Mouse (Mus musculus) erythroblast, embryonic 14.5 days (primary cell): ENCODE results near the gene Smad3. TPM values are rescaled to one million over a fixed set of nuclear protein-coding genes. Genes with fewer than 3 reads are reported as not detected.

Experiments used
- H3K27me3 ChIP-seq: 2 replicates; pipeline ENCODE4 v1.6.1; 2012; ENCODE audit warnings: inconsistent platforms; ENCODE audit not compliant: control insufficient read depth
- H3K36me3 ChIP-seq: 2 replicates; pipeline ENCODE4 v1.6.1; 2012; ENCODE audit warnings: mild to moderate bottlenecking, inconsistent platforms; ENCODE audit not compliant: control insufficient read depth
- H3K4me1 ChIP-seq: 2 replicates; pipeline ENCODE4 v1.6.1; 2012; ENCODE audit warnings: inconsistent platforms; ENCODE audit not compliant: control insufficient read depth
- H3K4me3 ChIP-seq: replicated peaks from 2 replicates; pipeline ENCODE3; 2012; ENCODE audit warnings: moderate library complexity, mild to moderate bottlenecking, inconsistent platforms
- H3K9me3 ChIP-seq: 2 replicates; pipeline ENCODE4 v1.6.1; 2012; ENCODE audit warnings: low read length, inconsistent platforms, mixed read lengths; ENCODE audit not compliant: control insufficient read depth
- GATA1 ChIP-seq: IDR thresholded peaks from 2 replicates; pipeline ENCODE4 v1.6.1; 2012; ENCODE audit warnings: low read length, inconsistent platforms, mixed read lengths
- TAL1 ChIP-seq: IDR thresholded peaks from 3 replicates; pipeline ENCODE4 v1.6.1; 2012; ENCODE audit warnings: low read length, inconsistent platforms, mixed read lengths
- polyA plus RNA-seq: library from polyadenylated mRNA; stranded (reverse); fragments of >175 nt; gene quantifications from 2 replicates; pipeline ENCODE4 v1.2.3, GENCODE M21; 2012

Gene Smad3
- polyA plus RNA-seq, 1 experiment: 0.06 TPM

- Histone ChIP-seq H3K9me3 (no peaks in the 10 kb centered on the region), H3K4me1 (peaks cover 56% of the 10 kb centered on the region), H3K36me3 (no peaks in the 10 kb centered on the region; the same call in 1 of the 2 replicates), H3K4me3 (no peak overlapping the region), H3K27me3 (no peaks in the 10 kb centered on the region)
- TF ChIP-seq GATA1: no peak
- TF ChIP-seq TAL1: no peak
Observed at GRCm38 (mm10) chr9:63731114-63731828, 26.5 kb downstream of the Smad3 start.

DNA sequence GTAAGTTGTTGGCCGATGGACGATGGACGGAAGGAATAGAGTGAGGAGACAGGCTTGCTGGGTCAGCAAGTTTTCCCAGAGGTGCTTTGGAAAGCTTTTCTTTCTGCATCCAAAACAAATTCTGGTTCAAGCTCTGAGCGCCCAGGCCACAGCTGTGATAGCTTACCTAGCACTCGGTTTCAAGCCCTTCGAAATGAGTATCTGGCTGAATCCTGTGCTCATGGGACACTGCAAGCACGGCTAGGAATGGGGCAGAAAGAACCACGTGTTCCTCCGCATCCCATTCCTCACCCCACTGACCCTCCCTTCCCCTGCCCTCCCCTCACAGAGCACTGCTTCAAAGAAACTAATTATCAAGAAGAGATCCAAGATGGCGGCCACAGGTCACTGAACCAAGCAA, 28.8 kb downstream of the Smad3 start:
- TF ChIP-seq TAL1 (no peak), GATA1 (no peak)
- Histone ChIP-seq H3K4me3 (no peak overlapping the region), H3K9me3 (no peaks in the 10 kb centered on the region), H3K27me3 (no peaks in the 10 kb centered on the region), H3K36me3 (peaks cover 6% of the 10 kb centered on the region), H3K4me1 (peaks cover 44% of the 10 kb centered on the region)

DNA sequence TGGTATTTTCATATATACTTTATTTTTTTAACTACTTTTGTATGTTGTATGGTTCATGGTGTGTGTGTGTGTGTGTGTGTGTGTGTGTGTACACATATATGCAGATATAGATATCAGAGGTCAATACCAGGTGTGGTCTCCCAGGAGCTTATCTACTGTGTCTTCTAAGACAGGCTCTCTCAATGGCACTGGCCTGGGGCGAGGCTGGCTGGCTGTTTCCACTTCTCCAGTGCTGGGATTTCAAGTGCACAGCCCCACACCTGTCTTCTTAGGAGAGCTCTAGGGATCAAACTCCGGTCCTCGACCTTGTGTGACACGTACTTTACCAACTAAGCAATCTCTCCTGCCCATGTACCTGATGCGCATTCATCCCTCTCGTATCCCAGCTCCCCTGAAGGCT, 30.7 kb downstream of the Smad3 start:
- no peaks in the 10 kb centered on the region for H3K9me3 ChIP-seq
- no peak for TF ChIP-seq GATA1
- no peak for TF ChIP-seq TAL1
- no peak overlapping the region for H3K4me3 ChIP-seq
- no peaks in the 10 kb centered on the region for H3K27me3 ChIP-seq
- peaks cover 6% of the 10 kb centered on the region for H3K36me3 ChIP-seq
- H3K4me1 ChIP-seq: peaks cover 48% of the 10 kb centered on the region

DNA sequence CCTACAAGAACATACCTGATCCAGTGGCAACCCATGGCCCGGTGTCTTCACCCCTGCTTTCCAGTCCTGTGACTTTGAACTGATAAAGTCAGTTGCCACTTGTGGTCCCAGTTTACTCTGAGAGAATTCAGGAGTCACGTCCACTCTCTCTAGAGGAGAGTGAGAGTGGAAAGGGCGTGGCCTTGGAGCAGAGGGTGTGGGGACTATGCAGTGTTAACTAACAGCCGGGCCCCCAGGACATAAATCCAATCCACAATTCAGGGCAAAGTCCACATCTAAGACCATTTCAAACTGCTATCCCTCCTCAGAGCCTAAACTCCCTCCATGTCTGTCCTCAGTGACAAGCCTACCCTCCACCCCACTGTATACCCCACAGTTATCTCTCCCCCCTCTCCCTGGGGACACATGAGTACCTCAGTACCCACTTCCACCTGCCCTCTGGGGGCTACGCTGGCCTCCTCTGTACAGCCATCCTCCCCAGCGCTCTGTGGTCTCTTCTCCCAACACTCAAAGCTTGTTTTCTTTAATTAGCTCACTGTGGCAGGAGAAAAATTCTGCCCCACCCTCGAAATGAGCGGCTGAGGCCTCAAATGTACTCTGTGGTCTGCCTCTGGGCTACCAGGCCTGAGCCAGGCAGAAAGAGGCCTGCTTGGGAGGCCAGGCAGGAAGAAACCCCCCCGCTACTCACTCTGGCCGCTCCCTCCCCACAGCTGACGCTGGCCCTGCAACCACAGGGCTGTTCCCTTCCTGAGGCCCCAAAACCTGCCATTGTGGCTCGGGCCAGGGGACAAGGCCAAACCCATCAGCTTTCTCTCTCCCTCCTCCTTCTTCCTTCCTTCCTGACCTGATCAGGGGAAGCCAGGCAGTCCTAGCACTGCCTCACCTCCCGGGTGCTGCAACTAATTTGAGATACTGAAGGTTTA, 31.4 kb downstream of the Smad3 start:
- TF ChIP-seq GATA1: no peak
- no peak for TF ChIP-seq TAL1
- no peaks in the 10 kb centered on the region for H3K9me3 ChIP-seq
- H3K27me3 ChIP-seq: no peaks in the 10 kb centered on the region
- peaks cover 6% of the 10 kb centered on the region for H3K36me3 ChIP-seq
- no peak overlapping the region for H3K4me3 ChIP-seq
- peaks cover 52% of the 10 kb centered on the region for H3K4me1 ChIP-seq

DNA sequence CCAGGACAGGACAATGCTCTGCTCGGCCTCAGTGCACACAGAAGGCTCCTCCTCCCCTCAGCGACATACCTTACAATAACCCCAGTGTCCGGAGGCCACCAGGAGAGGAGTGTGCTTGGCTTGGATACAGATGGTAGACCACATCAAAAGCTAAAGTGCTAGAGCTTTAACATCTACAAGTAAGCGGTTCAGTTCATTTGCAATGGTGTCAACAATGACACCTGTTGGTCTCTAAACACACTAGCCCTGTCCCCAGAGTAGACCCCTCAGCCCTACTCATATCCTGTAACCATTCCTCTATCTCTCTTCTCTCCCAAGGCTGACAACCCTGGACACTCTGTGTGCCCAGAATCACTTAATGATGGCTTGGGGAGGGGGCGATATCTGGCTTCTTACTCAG, 33.0 kb downstream of the Smad3 start:
- Histone ChIP-seq H3K9me3 (no peaks in the 10 kb centered on the region), H3K4me1 (peaks cover 49% of the 10 kb centered on the region), H3K36me3 (peaks cover 6% of the 10 kb centered on the region), H3K4me3 (no peak overlapping the region), H3K27me3 (no peaks in the 10 kb centered on the region)
- TF ChIP-seq GATA1: no peak
- no peak for TF ChIP-seq TAL1

DNA sequence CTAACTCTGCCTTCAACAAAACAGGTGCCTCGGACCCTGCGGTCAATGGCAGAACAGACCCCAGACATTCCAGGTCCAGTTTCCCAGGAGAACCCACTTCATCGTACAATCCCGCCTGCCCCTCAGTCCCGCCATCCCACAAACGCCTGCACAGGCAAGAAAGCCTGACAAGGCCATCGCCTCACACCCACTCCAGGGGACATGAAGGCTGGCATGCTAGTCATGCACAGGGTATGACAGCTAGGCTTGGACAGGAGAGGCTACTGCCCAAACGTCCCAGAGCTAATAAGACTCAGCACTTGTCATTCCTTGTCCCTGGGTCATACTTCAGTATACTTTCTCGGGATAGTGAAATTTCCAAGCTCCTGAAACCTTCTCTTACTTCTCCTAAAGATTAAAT, 34.9 kb downstream of the Smad3 start:
- no peak overlapping the region for H3K4me3 ChIP-seq
- H3K4me1 ChIP-seq: peaks cover 46% of the 10 kb centered on the region
- H3K9me3 ChIP-seq: no peaks in the 10 kb centered on the region
- TF ChIP-seq TAL1 (no peak), GATA1 (no peak)
- no peaks in the 10 kb centered on the region for H3K27me3 ChIP-seq
- H3K36me3 ChIP-seq: peaks cover 6% of the 10 kb centered on the region

DNA sequence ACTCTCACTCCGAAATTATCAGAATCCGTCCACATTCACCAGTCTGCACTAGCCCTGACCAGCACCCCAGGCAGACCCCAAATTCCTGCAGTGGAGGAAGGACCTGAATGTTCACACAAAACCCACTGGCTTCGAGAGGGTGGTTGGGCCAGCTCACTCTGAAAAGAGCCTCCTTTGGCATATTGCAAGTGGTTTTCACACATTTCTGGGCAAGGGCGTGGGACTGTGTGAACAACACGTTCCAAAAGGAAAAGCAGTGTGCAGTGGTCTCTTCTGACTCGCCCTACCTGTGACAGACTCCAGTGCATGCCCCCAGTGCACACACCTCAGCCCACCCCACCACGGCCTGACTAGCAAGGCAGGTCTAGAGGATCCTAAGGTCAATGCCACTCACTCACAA, 35.4 kb downstream of the Smad3 start:
- TF ChIP-seq TAL1 (no peak), GATA1 (no peak)

DNA sequence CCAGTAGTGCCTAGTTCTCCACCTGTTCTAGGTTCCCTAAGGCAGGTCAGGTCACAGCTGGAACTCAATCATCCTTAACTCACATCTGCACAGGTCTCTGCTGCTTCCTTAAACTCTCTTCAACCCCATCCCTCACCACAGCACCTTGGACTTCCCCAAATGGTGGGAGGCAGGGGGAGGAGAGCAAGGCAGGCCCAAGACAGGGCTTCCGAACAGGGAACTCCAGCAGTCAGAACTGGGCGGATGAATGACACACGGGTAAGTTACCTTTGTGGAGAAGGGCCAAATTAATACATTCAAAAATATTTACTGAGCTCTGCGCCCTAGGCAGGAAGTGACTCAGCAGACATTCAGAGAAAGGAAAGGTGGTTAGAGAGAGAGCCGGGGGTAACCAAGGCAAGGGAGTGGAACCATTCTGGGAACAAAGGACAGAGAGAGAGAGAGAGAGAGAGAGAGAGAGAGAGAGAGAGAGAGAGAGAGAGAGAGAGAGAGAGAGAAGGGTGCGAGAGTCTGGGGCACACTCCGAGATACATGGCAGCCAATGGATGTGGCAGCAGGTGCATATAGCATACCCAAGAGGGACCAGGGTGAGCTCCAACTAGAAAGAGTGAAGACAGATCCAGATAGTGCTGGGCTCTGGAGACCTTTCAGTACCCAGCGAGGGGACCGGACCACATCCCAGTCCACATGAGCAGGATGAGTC, 36.1 kb downstream of the Smad3 start:
- TF ChIP-seq TAL1 (no peak), GATA1 (no peak)
- Histone ChIP-seq H3K27me3 (no peaks in the 10 kb centered on the region), H3K4me1 (peaks cover 35% of the 10 kb centered on the region), H3K4me3 (no peak overlapping the region), H3K36me3 (peaks cover 6% of the 10 kb centered on the region), H3K9me3 (no peaks in the 10 kb centered on the region)

More for the DNA sequence above, 35.4 kb downstream of the Smad3 start:
- H3K36me3 ChIP-seq: peaks cover 6% of the 10 kb centered on the region
- H3K4me3 ChIP-seq: no peak overlapping the region
- no peaks in the 10 kb centered on the region for H3K9me3 ChIP-seq
- peaks cover 41% of the 10 kb centered on the region for H3K4me1 ChIP-seq
- no peaks in the 10 kb centered on the region for H3K27me3 ChIP-seq

DNA sequence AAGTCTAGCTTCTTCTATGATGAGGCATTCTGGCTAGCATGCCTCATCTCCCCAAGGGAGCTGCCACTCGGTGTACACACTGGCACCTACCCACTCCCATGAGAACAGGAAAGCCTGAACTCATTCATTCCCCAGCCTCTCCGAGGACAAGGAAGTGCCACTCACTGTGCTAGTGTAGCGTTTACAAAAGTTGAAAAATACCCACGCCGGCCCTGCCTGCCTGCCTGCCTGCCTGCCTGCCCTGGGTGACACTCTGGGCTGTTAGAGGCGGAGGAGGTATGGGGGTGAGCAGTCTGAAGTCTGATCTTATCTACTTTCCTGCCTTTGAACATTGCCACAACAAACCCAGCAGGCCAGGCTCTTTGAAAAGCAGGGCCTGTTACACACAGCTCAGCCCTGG, 37.1 kb downstream of the Smad3 start:
- TF ChIP-seq TAL1 (no peak), GATA1 (no peak)
- Histone ChIP-seq H3K27me3 (no peaks in the 10 kb centered on the region), H3K4me1 (peaks cover 32% of the 10 kb centered on the region), H3K9me3 (no peaks in the 10 kb centered on the region), H3K4me3 (no peak overlapping the region), H3K36me3 (peaks cover 6% of the 10 kb centered on the region)
